Mouse (Mus musculus): ENCODE measurements around the gene Gm9844. TPM values are rescaled to one million over a fixed set of nuclear protein-coding genes. Genes with fewer than 3 reads are reported as not detected.
"Not testable (repeated sequence)": the region's sequence is repeated elsewhere in the genome, so short reads cannot be mapped to it uniquely, and the experiment has no call there.

The Gm9844 gene
- polyA plus RNA-seq, 1 experiment: 43.4 TPM

DNA sequence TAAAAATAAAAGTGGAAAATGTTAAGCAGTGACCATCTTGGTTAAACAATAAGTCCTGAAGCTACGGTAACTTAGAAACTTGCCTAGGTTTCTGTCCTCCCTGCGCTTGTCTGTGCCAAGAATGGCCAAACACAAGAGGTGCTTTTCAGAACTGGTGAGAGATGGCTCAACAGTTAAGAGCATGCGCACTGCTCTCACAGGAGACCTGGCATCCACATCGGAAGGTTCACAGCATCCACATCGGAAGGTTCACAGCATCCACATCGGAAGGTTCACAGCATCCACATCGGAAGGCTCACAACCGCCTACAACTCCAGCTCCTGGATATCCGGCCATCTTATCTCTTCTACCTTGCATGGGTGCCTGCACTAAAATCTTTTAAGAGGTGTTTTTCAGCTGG lies 16.8 kb upstream of the Gm9844 start:
- 80% methylated on average over 9 of the region's 9 CpGs for WGBS
- no peak overlapping the region for H3K27ac ChIP-seq (ENCODE audit: control insufficient read depth, insufficient read depth, low read depth, low read length, poor library complexity)
- no peak overlapping the region for H3K4me3 ChIP-seq (replicated peaks; ENCODE audit: control insufficient read depth, low read depth, low read length)
- no peak for TF ChIP-seq POLR2A (IDR thresholded peaks at IDR 0.05; ENCODE audit: borderline replicate concordance, control insufficient read depth, low read depth, low read length)
- TF ChIP-seq CTCF (IDR thresholded peaks at IDR 0.05; ENCODE audit: control insufficient read depth, insufficient read depth, low read length): no peak
- peaks cover 4% of the 10 kb centered on the region for H3K4me1 ChIP-seq (ENCODE audit: control insufficient read depth, insufficient read depth, low read length)

DNA sequence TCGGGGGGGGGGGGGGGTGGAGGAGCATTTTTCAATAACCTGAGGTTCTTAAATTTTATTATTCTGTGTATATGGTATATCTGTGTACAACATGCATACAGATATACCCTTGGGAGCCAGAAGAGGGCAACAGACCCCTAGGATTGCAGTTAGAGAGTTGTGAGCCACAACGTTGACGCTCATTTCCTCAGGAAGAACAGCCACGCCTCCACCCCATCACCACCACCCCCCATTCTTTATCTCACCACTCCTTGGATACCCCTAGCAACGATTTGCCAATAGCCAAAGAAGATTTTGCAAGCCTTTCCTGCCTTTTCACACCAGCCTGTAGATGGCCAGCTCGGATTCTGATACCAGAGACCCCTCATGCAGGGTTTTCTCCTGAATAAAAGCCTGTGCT lies 16.3 kb upstream of the Gm9844 start:
- H3K27ac ChIP-seq (ENCODE audit: control insufficient read depth, insufficient read depth, low read depth, low read length, poor library complexity): no peak overlapping the region
- peaks cover 5% of the 10 kb centered on the region for H3K4me1 ChIP-seq (ENCODE audit: control insufficient read depth, insufficient read depth, low read length)
- peak; percentile 36; the same call in 1 of the 2 replicates for TF ChIP-seq CTCF (IDR thresholded peaks at IDR 0.05; ENCODE audit: control insufficient read depth, insufficient read depth, low read length)
- no peak for TF ChIP-seq POLR2A (IDR thresholded peaks at IDR 0.05; ENCODE audit: borderline replicate concordance, control insufficient read depth, low read depth, low read length)
- WGBS: 4% methylated on average over 6 of the region's 6 CpGs
- no peak overlapping the region for H3K4me3 ChIP-seq (replicated peaks; ENCODE audit: control insufficient read depth, low read depth, low read length)

- WGBS: 35% methylated on average over 2 of the region's 2 CpGs
- not testable (repeated sequence) for H3K4me3 ChIP-seq (replicated peaks; ENCODE audit: control insufficient read depth, low read depth, low read length); H3K4me1 ChIP-seq (ENCODE audit: control insufficient read depth, insufficient read depth, low read length); H3K27ac ChIP-seq (ENCODE audit: control insufficient read depth, insufficient read depth, low read depth, low read length, poor library complexity)
These were observed 15.4 kb upstream of the Gm9844 start for GRCm38 (mm10) chr7:24846576-24846975.

DNA sequence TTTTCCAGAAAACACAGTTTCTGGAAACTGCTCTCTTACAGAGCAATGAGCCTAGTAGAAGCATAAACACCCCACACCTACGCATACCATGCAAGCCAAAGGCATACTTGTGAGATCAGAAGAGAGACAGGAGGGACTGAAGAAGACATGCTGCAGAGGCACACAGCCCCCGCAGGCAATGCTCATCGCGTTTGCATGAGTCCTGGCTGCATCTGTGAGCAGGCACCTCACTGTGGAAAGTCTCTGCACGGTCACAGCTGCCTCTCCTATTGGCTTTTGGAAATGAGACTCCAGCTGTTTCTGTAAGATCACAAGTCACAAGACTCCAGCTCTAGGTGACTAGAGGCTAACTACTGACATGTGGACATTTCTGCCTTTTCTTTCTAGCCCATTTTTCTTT lies 11.9 kb upstream of the Gm9844 start:
- Histone ChIP-seq H3K4me1 (ENCODE audit: control insufficient read depth, insufficient read depth, low read length) (peaks cover 6% of the 10 kb centered on the region), H3K27ac (ENCODE audit: control insufficient read depth, insufficient read depth, low read depth, low read length, poor library complexity) (no peak overlapping the region), H3K4me3 (replicated peaks; ENCODE audit: control insufficient read depth, low read depth, low read length) (no peak overlapping the region)
- TF ChIP-seq POLR2A (IDR thresholded peaks at IDR 0.05; ENCODE audit: borderline replicate concordance, control insufficient read depth, low read depth, low read length) (no peak), CTCF (IDR thresholded peaks at IDR 0.05; ENCODE audit: control insufficient read depth, insufficient read depth, low read length) (no peak)
- WGBS: 45% methylated on average over 5 of the region's 5 CpGs

DNA sequence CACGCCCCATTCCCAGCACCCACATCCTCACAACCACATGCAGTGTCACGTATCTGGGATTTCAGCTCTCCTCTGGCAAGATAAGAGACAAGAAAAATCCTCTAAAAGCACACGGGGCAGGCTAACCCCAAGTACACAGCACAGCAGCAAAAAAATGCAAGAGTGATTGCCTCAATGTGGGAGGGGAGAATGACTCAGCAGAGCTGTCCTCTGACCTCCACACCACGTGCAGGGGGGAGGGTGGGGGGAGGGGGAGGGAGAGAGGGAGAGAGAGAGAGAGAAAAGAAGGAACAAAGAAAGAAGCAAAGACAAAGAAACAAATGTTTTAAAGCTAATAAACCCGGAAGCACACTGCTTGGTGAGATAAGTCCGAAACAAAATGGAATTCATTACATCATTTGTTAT lies 11.1 kb upstream of the Gm9844 start:
- Histone ChIP-seq H3K27ac (ENCODE audit: control insufficient read depth, insufficient read depth, low read depth, low read length, poor library complexity) (0 out of 2 replicates have a peak overlapping the region, but pooled peaks have one; percentile 43), H3K4me3 (replicated peaks; ENCODE audit: control insufficient read depth, low read depth, low read length) (peak overlapping the region; percentile 14), H3K4me1 (ENCODE audit: control insufficient read depth, insufficient read depth, low read length) (peaks cover 4% of the 10 kb centered on the region)
- 7% methylated on average over 6 of the region's 6 CpGs for WGBS
- TF ChIP-seq POLR2A (IDR thresholded peaks at IDR 0.05; ENCODE audit: borderline replicate concordance, control insufficient read depth, low read depth, low read length) (no peak), CTCF (IDR thresholded peaks at IDR 0.05; ENCODE audit: control insufficient read depth, insufficient read depth, low read length) (no peak)

DNA sequence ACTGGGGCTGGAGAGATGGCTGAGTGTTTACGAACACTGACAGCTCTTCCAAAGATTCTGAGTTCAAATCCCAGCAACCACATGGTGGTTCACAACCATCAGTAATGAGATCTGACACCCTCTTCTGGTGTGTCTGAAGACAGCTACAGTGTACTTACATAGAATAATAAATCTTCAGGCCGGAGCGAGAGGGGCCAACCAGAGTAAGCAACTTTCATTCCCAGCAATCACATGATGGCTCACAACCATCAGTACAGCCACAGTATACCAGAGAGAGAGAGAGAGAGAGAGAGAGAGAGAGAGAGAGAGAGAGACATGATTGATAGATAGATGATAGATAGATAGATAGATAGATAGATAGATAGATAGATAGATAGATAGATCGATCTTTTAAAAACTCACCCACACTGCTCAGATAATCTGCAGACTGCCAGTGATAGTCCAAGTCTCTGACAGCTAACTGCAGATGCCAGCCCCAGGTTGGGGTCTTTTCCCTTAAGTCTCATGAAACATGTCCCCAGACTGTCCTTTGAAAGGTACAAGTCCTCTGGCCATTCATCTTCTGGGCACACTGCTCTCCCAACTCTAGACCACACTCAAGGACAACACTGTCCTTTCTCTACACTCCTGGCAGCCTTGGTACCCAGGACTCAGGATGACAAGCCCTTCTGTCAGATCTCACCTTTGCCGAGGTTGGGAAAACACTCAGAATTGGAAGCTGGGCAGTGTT lies 10.3 kb upstream of the Gm9844 start:
- TF ChIP-seq POLR2A (IDR thresholded peaks at IDR 0.05; ENCODE audit: borderline replicate concordance, control insufficient read depth, low read depth, low read length) (no peak), CTCF (IDR thresholded peaks at IDR 0.05; ENCODE audit: control insufficient read depth, insufficient read depth, low read length) (no peak)
- WGBS: 73% methylated on average over 5 of the region's 5 CpGs
- peak overlapping the region; percentile 40 for H3K27ac ChIP-seq (ENCODE audit: control insufficient read depth, insufficient read depth, low read depth, low read length, poor library complexity)
- peaks cover 4% of the 10 kb centered on the region for H3K4me1 ChIP-seq (ENCODE audit: control insufficient read depth, insufficient read depth, low read length)
- H3K4me3 ChIP-seq (replicated peaks; ENCODE audit: control insufficient read depth, low read depth, low read length): no peak overlapping the region

- H3K4me1 ChIP-seq (ENCODE audit: control insufficient read depth, insufficient read depth, low read length): peaks cover 4% of the 10 kb centered on the region
- TF ChIP-seq CTCF (IDR thresholded peaks at IDR 0.05; ENCODE audit: control insufficient read depth, insufficient read depth, low read length) (no peak), POLR2A (IDR thresholded peaks at IDR 0.05; ENCODE audit: borderline replicate concordance, control insufficient read depth, low read depth, low read length) (no peak)
- peak overlapping the region; percentile 40 for H3K27ac ChIP-seq (ENCODE audit: control insufficient read depth, insufficient read depth, low read depth, low read length, poor library complexity)
- H3K4me3 ChIP-seq (replicated peaks; ENCODE audit: control insufficient read depth, low read depth, low read length): no peak overlapping the region
- WGBS: 38% methylated on average over 8 of the region's 8 CpGs
These were observed 9.3 kb upstream of the Gm9844 start for GRCm38 (mm10) chr7:24852557-24853232.

DNA sequence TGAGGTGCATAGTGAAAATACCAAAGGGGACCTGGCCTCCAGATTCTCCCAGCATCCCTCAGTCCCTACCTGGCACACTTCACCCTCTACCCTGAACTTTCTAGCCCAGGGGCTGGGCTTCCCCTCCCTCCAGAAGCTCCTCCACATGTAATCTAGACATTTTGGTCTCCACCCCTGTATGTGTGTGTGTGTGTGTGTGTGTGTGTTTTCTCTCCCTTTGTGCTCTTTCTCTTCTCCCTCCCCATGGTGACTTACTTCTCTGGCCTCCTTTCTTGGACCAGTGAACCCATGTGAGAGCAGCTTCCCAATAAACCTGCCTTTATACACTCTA lies 8.8 kb upstream of the Gm9844 start:
- TF ChIP-seq CTCF (IDR thresholded peaks at IDR 0.05; ENCODE audit: control insufficient read depth, insufficient read depth, low read length): no peak
- TF ChIP-seq POLR2A (IDR thresholded peaks at IDR 0.05; ENCODE audit: borderline replicate concordance, control insufficient read depth, low read depth, low read length): no peak
- peak overlapping the region; percentile 18; the same call in 1 of the 2 replicates for H3K27ac ChIP-seq (ENCODE audit: control insufficient read depth, insufficient read depth, low read depth, low read length, poor library complexity)
- no peak overlapping the region for H3K4me3 ChIP-seq (replicated peaks; ENCODE audit: control insufficient read depth, low read depth, low read length)
- H3K4me1 ChIP-seq (ENCODE audit: control insufficient read depth, insufficient read depth, low read length): peaks cover 4% of the 10 kb centered on the region

Measured in bone marrow, adult 2 months (tissue).